Mouse (Mus musculus): ENCODE data around the gene Adarb1. TPM values are rescaled to one million over a fixed set of nuclear protein-coding genes. Genes with fewer than 3 reads are reported as not detected.

The Adarb1 gene
- polyA plus RNA-seq, 1 experiment from 2014 or later = 5.1 TPM

DNA sequence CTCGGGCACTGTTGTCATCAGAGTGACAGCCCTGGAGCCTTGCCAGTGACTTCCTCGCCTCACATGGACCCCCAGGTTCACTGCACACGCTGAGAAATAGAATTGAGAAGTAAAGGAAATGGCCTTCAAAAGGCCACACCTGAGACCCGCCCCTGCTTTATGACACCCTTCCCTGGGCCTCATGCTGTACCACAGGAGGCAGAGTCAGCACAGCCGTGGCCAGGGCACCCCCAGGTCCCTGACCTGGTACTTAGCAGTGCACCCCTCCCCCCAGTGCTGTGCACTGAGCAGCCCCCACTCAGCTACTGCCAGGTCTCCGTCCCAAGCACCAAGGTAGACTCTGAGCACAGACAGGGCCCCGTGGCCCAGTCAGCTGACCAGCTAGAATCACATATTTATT is 148.9 kb downstream of the Adarb1 start:
- no peaks in the 10 kb centered on the region for H3K27me3 ChIP-seq (replicated peaks; ENCODE audit: low read depth, poor library complexity, severe bottlenecking)
- H3K27ac ChIP-seq (replicated peaks) = no peak overlapping the region
- H3K4me1 ChIP-seq = peaks cover 14% of the 10 kb centered on the region
- WGBS = 89% methylated on average over 7 of the region's 7 CpGs
- H3K4me3 ChIP-seq = no peak overlapping the region
- no peak for DNase-seq (ENCODE audit: low spot score)
- peaks cover 70% of the 10 kb centered on the region for H3K36me3 ChIP-seq (replicated peaks)
- no peaks in the 10 kb centered on the region for H3K9me3 ChIP-seq

DNA sequence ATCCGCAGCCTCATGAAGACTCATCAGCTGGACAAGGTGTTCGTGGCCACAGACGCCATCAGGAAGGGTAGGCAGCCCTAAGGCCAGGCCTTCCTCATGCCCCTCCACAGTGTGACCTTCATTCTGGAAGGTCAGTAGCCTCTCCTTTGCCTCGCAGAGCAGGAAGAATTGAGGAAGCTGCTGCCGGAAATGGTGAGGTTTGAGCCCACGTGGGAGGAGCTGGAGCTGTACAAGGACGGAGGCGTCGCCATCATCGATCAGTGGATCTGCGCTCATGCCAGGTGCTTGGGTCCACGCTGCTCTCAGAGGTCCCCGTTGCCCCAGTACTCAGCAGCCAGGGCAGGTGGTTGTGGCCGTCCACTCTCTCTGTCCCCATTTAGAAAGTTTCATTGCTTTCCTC is 151.0 kb downstream of the Adarb1 start:
- H3K4me1 ChIP-seq = 0 out of 2 replicates have a peak, but pooled peaks cover 3% of the 10 kb centered on the region
- H3K36me3 ChIP-seq (replicated peaks) = peaks cover 91% of the 10 kb centered on the region
- no peak overlapping the region for H3K4me3 ChIP-seq
- 93% methylated on average over 14 of the region's 14 CpGs for WGBS
- no peak for DNase-seq (ENCODE audit: low spot score)
- H3K9me3 ChIP-seq = no peaks in the 10 kb centered on the region
- no peaks in the 10 kb centered on the region for H3K27me3 ChIP-seq (replicated peaks; ENCODE audit: low read depth, poor library complexity, severe bottlenecking)
- H3K27ac ChIP-seq (replicated peaks) = peak overlapping the region; percentile 4; the same call in 1 of the 2 replicates

DNA sequence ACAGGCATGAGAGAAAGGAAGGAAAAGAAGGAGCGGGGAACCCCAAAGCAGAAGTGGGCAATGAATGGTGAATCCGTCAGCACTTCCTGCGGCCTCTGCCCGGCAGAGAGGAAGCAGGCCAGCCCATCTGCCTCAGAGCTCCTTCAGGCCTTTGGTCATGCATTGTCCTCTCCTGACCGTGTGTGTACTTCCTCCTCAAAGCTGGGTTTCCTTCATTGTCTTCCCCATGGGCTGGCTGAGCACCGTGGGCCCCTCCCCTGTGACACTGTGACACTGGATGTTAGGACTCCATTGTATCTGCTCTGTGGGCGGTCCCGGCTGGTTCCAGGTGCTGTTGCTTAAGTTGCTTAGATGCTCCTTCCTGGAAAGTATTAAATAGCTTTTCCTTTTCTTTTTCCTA is 151.8 kb downstream of the Adarb1 start:
- no peak overlapping the region for H3K27ac ChIP-seq (replicated peaks)
- peaks cover 98% of the 10 kb centered on the region for H3K36me3 ChIP-seq (replicated peaks)
- no peaks in the 10 kb centered on the region for H3K27me3 ChIP-seq (replicated peaks; ENCODE audit: low read depth, poor library complexity, severe bottlenecking)
- 77% methylated on average over 8 of the region's 8 CpGs for WGBS
- no peaks in the 10 kb centered on the region for H3K9me3 ChIP-seq
- DNase-seq (ENCODE audit: low spot score) = no peak
- no peak overlapping the region for H3K4me3 ChIP-seq
- 0 out of 2 replicates have a peak, but pooled peaks cover 3% of the 10 kb centered on the region for H3K4me1 ChIP-seq

DNA sequence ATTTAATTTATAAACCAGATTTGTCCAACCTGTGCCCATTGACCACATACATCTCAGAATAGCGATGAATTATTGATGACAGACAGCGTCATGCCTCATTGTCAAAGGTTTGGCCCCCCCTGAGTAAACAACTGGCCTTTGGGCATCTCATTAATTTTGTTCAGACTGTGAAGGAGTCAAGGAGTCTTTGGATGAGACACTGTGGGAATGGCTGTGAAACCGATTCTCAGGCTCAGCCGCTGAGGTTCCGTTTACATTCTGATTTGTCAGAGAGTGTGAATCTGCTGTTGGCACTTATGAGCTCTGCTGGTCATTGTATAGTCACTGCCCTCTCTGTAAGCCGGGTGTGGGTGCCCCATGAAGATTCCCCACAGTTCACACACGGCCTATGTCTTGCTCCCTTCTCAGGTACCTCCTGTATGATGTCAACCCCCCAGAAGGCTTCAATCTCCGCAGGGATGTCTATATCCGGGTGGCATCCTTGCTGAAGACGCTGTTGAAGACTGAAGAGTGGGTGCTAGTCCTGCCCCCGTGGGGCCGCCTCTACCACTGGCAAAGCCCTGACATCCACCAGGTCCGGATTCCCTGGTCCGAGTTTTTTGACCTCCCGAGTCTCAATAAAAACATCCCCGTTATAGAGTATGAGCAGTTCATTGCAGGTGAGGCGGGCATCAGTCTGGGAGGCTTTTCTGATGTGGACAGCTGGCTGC is 157.7 kb downstream of the Adarb1 start:
- Histone ChIP-seq H3K27ac (replicated peaks) (no peak overlapping the region), H3K27me3 (replicated peaks; ENCODE audit: low read depth, poor library complexity, severe bottlenecking) (no peaks in the 10 kb centered on the region), H3K4me3 (peak overlapping the region; percentile 74), H3K4me1 (peaks cover 20% of the 10 kb centered on the region), H3K36me3 (replicated peaks) (peaks cover 50% of the 10 kb centered on the region), H3K9me3 (no peaks in the 10 kb centered on the region)
- 87% methylated on average over 17 of the region's 17 CpGs for WGBS
- DNase-seq (ENCODE audit: low spot score) = no peak

DNA sequence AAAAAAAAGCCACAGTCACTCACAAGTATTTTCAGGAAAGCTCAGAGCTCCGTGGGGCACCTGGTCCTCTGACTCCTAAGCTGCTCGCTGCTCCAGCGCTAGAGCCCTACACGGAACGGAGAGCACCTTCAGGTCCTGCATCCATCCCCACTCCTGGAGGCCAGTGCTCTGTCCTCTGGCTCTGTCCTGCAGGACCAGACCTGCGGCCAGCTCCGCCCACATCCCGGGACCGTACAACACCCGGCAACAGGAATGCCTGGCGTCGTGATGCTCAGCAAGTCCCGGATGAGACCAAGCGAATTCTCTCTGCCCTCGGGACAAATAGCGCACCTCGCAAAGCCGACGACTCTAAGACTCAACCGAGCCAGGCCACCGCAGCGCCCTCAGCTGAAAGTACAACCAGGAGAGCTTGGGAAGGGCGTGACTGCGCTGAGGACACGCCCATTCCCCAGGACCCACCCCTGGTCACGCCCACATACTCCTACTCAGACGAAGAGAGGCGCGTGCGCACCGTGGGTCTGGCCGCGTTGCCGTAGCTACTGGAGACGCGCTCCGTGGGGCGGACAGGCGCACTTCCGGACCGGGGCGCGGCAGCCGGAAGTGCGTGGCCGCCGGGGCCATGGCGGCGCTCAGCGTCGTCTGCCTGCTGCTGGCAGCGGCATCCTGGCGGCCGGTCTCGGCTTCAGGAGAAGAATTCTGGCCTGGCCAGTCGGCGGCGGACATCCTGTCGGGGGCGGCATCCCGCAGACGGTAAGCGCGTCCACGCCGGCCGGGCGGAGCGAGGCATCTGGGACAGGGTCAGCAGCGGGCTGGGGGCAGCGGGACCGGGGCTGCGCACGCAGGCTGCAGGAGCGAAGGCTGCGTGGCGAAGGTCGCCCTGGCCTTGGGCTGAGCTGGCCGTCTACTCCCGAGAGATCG is 159.1 kb downstream of the Adarb1 start, which contains the start of gene Pofut2:
Gene Pofut2 (plus strand): TSS at position 515 of the 918 bp plus-strand sequence.
- WGBS = under 1% methylated on average over 81 of the region's 81 CpGs

DNA sequence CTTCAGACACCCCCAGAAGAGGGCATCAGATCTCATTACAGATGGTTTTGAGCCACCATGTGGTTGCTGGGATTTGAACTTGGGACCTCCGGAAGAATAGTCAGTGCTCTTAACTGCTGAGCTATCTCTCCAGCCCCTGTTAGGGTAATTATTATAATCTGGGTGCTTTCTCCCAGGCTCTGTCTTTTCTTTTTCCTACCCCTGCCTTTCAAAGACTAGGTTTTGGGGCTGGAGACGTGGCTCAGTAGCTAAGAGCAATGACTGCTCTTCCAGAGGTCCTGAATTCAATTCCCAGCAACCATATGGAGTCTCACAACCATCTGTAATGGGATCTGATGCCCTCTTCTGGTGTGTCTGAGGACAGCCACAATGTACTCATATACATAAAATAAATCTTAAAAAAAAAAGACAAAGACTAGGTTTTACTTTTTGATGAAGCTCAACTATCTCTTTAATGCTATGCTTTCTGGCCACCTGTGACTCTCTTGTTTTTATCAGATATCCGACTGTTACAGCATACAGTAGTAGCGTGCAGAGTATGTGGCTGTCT is 160.0 kb downstream of the Adarb1 start:
- H3K9me3 ChIP-seq = no peaks in the 10 kb centered on the region
- WGBS = 61% methylated on average over 4 of the region's 4 CpGs
- no peak for DNase-seq (ENCODE audit: low spot score)
- peak overlapping the region; percentile 74 for H3K4me3 ChIP-seq
- H3K27me3 ChIP-seq (replicated peaks; ENCODE audit: low read depth, poor library complexity, severe bottlenecking) = 0 out of 2 replicates have a peak, but pooled peaks cover 6% of the 10 kb centered on the region
- peaks cover 37% of the 10 kb centered on the region for H3K4me1 ChIP-seq
- peaks cover 28% of the 10 kb centered on the region for H3K36me3 ChIP-seq (replicated peaks)
- no peak overlapping the region for H3K27ac ChIP-seq (replicated peaks)

More for the DNA sequence above, 159.1 kb downstream of the Adarb1 start, which contains the start of gene Pofut2:
- Histone ChIP-seq H3K27me3 (replicated peaks; ENCODE audit: low read depth, poor library complexity, severe bottlenecking) (no peaks in the 10 kb centered on the region), H3K9me3 (no peaks in the 10 kb centered on the region), H3K27ac (replicated peaks) (peak within 1 kb of the TSS; percentile 91), H3K36me3 (replicated peaks) (peaks cover 37% of the 10 kb centered on the region), H3K4me1 (peaks cover 30% of the 10 kb centered on the region), H3K4me3 (peak within 1 kb of the TSS; percentile 74)
- DNase-seq (ENCODE audit: low spot score) = peak; percentile 99

DNA sequence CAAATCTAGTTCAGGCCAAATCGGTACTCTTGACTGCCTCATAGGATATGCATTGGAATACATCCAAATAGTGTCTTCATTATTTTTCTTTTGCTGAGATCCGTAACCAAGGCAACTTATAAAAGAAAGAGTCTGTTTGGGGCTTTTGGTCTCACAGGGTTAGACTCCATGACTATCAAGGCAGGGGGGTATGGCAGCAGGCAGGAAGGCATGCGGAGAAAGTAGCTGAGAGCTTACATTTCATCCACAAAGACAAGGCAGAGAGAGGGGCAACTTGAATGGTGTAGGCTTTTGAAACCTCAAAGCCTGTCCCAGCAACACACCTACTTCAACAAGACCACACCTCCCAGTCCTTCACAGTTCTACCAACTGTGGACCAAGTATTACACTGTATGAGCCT is 162.4 kb downstream of the Adarb1 start:
- no peaks in the 10 kb centered on the region for H3K9me3 ChIP-seq
- H3K36me3 ChIP-seq (replicated peaks) = peaks cover 4% of the 10 kb centered on the region
- H3K4me3 ChIP-seq = no peak overlapping the region
- 0 out of 2 replicates have a peak, but pooled peaks cover 6% of the 10 kb centered on the region for H3K27me3 ChIP-seq (replicated peaks; ENCODE audit: low read depth, poor library complexity, severe bottlenecking)
- H3K4me1 ChIP-seq = peaks cover 59% of the 10 kb centered on the region
- WGBS = 88% methylated on average over 3 of the region's 3 CpGs
- no peak for DNase-seq (ENCODE audit: low spot score)
- H3K27ac ChIP-seq (replicated peaks) = no peak overlapping the region

DNA sequence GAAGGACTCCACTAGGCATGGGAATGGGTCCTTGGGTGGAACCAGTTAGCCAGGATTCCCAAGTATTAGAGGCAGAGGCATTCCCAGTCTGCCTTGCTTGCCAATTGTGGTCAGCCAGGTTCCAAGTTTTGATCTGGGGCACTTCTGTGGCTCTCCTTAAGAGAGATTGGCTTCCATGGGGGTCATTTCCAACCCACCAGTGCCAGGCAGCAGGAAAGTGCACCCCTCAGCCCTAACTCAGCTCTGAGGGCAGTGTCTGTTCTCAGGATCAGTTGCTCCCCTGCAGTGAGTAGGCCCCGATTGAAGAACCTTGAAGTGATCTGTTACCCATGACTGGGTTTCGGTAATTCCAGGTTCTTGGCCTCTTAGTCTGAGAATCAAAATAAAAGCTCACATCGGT is 162.8 kb downstream of the Adarb1 start:
- no peak overlapping the region for H3K27ac ChIP-seq (replicated peaks)
- no peak for DNase-seq (ENCODE audit: low spot score)
- no peaks in the 10 kb centered on the region for H3K36me3 ChIP-seq (replicated peaks)
- 79% methylated on average over 3 of the region's 3 CpGs for WGBS
- peaks cover 56% of the 10 kb centered on the region for H3K4me1 ChIP-seq
- H3K27me3 ChIP-seq (replicated peaks; ENCODE audit: low read depth, poor library complexity, severe bottlenecking) = peaks cover 6% of the 10 kb centered on the region; the same call in 1 of the 2 replicates
- no peak overlapping the region for H3K4me3 ChIP-seq
- H3K9me3 ChIP-seq = no peaks in the 10 kb centered on the region

DNA sequence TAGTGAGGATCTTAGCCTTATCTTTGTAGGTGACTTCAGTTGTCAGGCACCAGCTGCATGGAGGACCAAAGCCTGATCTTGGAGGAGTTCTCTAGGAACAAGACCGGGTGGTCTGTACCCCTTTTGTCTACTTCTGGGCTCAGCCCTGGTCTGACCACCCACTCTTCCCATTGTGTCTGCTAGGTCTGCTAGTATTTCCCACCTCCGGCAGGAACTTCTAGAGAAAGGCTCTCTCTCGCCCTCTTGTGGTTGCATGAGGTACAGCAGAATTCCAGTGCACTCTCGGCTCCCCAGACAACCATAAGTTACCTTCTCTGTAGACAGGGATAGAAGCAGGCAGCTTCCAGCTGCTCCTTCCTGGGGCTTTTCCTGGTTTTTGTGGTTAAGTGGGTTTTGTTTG is 165.3 kb downstream of the Adarb1 start:
- peaks cover 48% of the 10 kb centered on the region for H3K4me1 ChIP-seq
- DNase-seq (ENCODE audit: low spot score) = peak; percentile 88
- under 1% methylated on average over 4 of the region's 4 CpGs for WGBS
- H3K4me3 ChIP-seq = no peak overlapping the region
- H3K27me3 ChIP-seq (replicated peaks; ENCODE audit: low read depth, poor library complexity, severe bottlenecking) = peaks cover 10% of the 10 kb centered on the region
- H3K27ac ChIP-seq (replicated peaks) = peak overlapping the region; percentile 73
- no peaks in the 10 kb centered on the region for H3K9me3 ChIP-seq
- H3K36me3 ChIP-seq (replicated peaks) = no peaks in the 10 kb centered on the region

DNA sequence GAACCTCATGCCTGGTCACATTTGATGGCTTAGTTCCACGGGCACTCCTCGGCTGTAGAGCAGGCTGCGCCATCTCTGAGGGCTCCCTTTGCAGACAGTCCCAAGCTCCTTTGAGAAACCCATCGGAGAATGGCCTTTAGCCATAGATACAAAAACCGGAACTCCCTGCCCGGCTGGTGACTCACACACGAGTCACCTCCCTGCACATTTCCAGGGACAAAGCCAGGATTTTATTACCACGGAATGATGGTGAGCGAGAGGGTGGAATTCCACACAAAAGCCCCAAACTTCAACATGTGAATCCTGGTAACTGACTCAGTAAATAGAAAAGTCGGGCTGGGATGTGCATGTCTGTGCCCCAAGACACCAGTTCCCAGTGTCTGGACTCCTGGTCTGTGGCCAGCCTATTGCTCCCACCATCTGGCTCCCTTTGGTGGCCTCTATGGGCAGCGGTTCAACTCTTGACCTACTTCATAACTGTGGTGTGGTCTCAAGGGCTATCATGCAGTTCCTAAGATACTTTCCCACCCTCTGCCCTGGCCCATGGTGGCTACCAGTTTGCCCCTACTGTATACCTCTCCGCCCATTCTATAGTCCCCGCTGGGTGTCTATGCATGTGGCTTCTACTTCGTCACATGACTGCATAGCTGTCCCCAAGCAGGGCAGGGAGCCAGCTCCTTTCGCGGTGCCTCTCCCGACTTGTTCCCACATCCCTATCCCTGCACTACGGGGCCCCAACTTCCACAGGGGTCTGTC is 166.1 kb downstream of the Adarb1 start:
- no peak for DNase-seq (ENCODE audit: low spot score)
- WGBS = 83% methylated on average over 18 of the region's 18 CpGs
- H3K27ac ChIP-seq (replicated peaks) = peak overlapping the region; percentile 73

DNA sequence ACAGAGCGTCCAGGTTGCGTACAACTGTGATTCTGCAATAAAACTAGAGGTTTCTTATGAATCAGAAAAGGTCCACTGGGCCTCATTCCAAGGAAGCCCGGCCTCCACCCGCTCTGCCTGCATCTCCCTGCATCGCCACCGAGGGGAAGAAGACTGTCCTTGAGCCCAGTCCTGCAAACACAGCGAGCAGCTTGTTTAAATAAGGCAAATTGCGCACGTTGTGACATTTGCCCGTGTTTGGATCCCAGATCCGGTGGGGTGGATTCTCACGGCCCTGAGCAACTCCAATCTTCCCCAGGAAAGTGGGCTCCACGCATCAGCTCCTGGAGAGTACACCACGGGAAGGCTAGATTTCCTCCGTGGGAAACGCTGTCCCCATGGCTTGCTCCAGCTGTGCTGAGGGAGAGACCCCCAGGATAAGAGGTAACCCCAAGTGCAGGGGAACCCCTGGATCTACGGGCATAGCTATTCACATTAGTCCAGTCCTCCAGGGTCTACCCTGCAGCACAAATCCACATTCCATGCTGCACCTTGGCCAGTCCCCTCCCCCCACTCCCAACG is 166.8 kb downstream of the Adarb1 start:
- H3K27ac ChIP-seq (replicated peaks) = peak overlapping the region; percentile 48
- WGBS = 64% methylated on average over 18 of the region's 18 CpGs
- H3K4me1 ChIP-seq = peaks cover 48% of the 10 kb centered on the region

More for the DNA sequence above, 166.1 kb downstream of the Adarb1 start:
- H3K4me3 ChIP-seq = no peak overlapping the region
- peaks cover 48% of the 10 kb centered on the region for H3K4me1 ChIP-seq
- no peaks in the 10 kb centered on the region for H3K9me3 ChIP-seq
- H3K27me3 ChIP-seq (replicated peaks; ENCODE audit: low read depth, poor library complexity, severe bottlenecking) = peaks cover 10% of the 10 kb centered on the region
- H3K36me3 ChIP-seq (replicated peaks) = no peaks in the 10 kb centered on the region

More for the DNA sequence above, 166.8 kb downstream of the Adarb1 start:
- DNase-seq (ENCODE audit: low spot score) = no peak
- Histone ChIP-seq H3K36me3 (replicated peaks) (no peaks in the 10 kb centered on the region), H3K9me3 (no peaks in the 10 kb centered on the region), H3K4me3 (no peak overlapping the region), H3K27me3 (replicated peaks; ENCODE audit: low read depth, poor library complexity, severe bottlenecking) (peaks cover 10% of the 10 kb centered on the region)
